In the genomic region with DNA sequence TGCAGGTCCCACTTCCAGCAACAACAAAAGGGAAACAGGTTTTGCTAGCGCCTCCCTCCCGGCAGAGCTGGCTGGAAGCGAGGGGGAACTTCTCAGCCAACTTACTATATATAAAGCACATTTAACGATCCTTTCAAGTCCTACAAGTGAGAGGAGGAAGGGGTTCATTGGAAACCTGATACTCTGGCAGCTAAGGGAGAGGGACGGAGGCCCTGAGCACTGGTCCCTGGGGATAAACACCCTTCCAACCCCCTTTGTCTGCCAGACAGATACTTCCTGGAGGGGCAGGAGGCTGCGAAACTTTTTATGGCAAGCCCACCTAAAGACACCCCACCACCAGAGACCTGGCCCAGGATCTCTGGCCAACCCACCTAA, we compare ENCODE assay signal across 8 mouse cellular contexts. TPM values are rescaled to one million over a fixed set of nuclear protein-coding genes. Genes with fewer than 3 reads are reported as not detected.
DNase-seq lines count a peak whose midpoint lies in the region; ATAC-seq lines count a peak whose summit lies in the region.

No protein-coding gene starts in this region.

- H3K9ac ChIP-seq in embryonic facial prominence, embryonic 15.5 days, result 0 out of 2 replicates have a peak overlapping the region, but pooled peaks have one; percentile 0
- peak overlapping the region; percentile 40 for H3K9ac ChIP-seq in intestine, embryonic 14.5 days (ENCODE audit: low read length)
- H3K9ac ChIP-seq in neural tube, embryonic 11.5 days (ENCODE audit: low read length), result peak overlapping the region; percentile 63

- WGBS in embryonic facial prominence, embryonic 15.5 days, result 12% methylated on average over 6 of the region's 6 CpGs
- WGBS in intestine, embryonic 14.5 days, result 6% methylated on average over 6 of the region's 6 CpGs
- 4% methylated on average over 6 of the region's 6 CpGs for WGBS in neural tube, embryonic 11.5 days

- no peaks in the 10 kb centered on the region for H3K36me3 ChIP-seq in embryonic facial prominence, embryonic 15.5 days
- H3K36me3 ChIP-seq in intestine, embryonic 14.5 days (ENCODE audit: control insufficient read depth, insufficient read depth, low read length), result no peaks in the 10 kb centered on the region
- H3K36me3 ChIP-seq in neural tube, embryonic 11.5 days (ENCODE audit: control insufficient read depth, insufficient read depth, low read length), result no peaks in the 10 kb centered on the region

- H3K4me3 ChIP-seq in embryonic facial prominence, embryonic 15.5 days (replicated peaks), result peak overlapping the region; percentile 21
- H3K4me3 ChIP-seq in intestine, embryonic 14.5 days (ENCODE audit: low read depth, low read length), result peak overlapping the region; percentile 10
- H3K4me3 ChIP-seq in neural tube, embryonic 11.5 days (ENCODE audit: low read depth, low read length), result no peak overlapping the region

- peak; percentile 32 for DNase-seq in kidney, postnatal 10 days
- no peak for DNase-seq in kidney, adult 8-10 months
- peak; percentile 70 for DNase-seq in intestine, embryonic 14.5 days (ENCODE audit: low spot score)
- DNase-seq in neural tube, embryonic 11.5 days (ENCODE audit: low spot score), result no peak
- DNase-seq in right cerebral cortex, postnatal 25 days, result no peak
- no peak for DNase-seq in retina, embryonic 14.5 days (ENCODE audit: low spot score)
- DNase-seq in frontal cortex, postnatal 10 days (ENCODE audit: low spot score in 2 of 2), result no peak

- H3K9me3 ChIP-seq in embryonic facial prominence, embryonic 15.5 days (replicated peaks), result no peaks in the 10 kb centered on the region
- H3K9me3 ChIP-seq in intestine, embryonic 14.5 days (ENCODE audit: control insufficient read depth, low read length), result no peaks in the 10 kb centered on the region
- H3K9me3 ChIP-seq in neural tube, embryonic 11.5 days (ENCODE audit: control insufficient read depth, low read length), result no peaks in the 10 kb centered on the region

- H3K4me1 ChIP-seq in embryonic facial prominence, embryonic 15.5 days, result peaks cover 95% of the 10 kb centered on the region
- peaks cover 84% of the 10 kb centered on the region for H3K4me1 ChIP-seq in intestine, embryonic 14.5 days (replicated peaks; ENCODE audit: control insufficient read depth, insufficient read depth, low read length)
- peaks cover 55% of the 10 kb centered on the region for H3K4me1 ChIP-seq in neural tube, embryonic 11.5 days (ENCODE audit: control insufficient read depth, insufficient read depth, low read length)

- H3K4me2 ChIP-seq in embryonic facial prominence, embryonic 15.5 days (replicated peaks), result peak overlapping the region; percentile 44
- H3K4me2 ChIP-seq in intestine, embryonic 14.5 days (ENCODE audit: low read length), result peak overlapping the region; percentile 43
- peak overlapping the region; percentile 18 for H3K4me2 ChIP-seq in neural tube, embryonic 11.5 days (ENCODE audit: low read depth)

- ATAC-seq in embryonic facial prominence, embryonic 15.5 days (ENCODE audit: insufficient number of reproducible peaks, low FRiP score, low TSS enrichment, low read depth), result 0 out of 2 replicates have a peak, but pooled peaks have one; percentile 31
- ATAC-seq in intestine, embryonic 14.5 days (replicated peaks; ENCODE audit: low FRiP score, low TSS enrichment, low read depth), result peak; percentile 24; the same call in 1 of the 2 replicates
- no peak for ATAC-seq in neural tube, embryonic 11.5 days (ENCODE audit: insufficient read depth, low FRiP score, low TSS enrichment)

- no peaks in the 10 kb centered on the region for H3K27me3 ChIP-seq in embryonic facial prominence, embryonic 15.5 days
- H3K27me3 ChIP-seq in intestine, embryonic 14.5 days (replicated peaks; ENCODE audit: control insufficient read depth, insufficient read depth, low read length), result no peaks in the 10 kb centered on the region
- no peaks in the 10 kb centered on the region for H3K27me3 ChIP-seq in neural tube, embryonic 11.5 days (ENCODE audit: control insufficient read depth, insufficient read depth, low read length)

- peak overlapping the region; percentile 96 for H3K27ac ChIP-seq in embryonic facial prominence, embryonic 15.5 days (replicated peaks)
- peak overlapping the region; percentile 94 for H3K27ac ChIP-seq in intestine, embryonic 14.5 days (ENCODE audit: low read depth)
- peak overlapping the region; percentile 83 for H3K27ac ChIP-seq in neural tube, embryonic 11.5 days (ENCODE audit: low read depth, low read length)

RNA-seq across cellular contexts. Expression of a gene that starts 10.9 kb away (rescaled TPM):
- 156 and 161 TPM in 2 replicates for polyA plus RNA-seq in embryonic facial prominence, embryonic 15.5 days (2015; fragmentation: Nextera tagmentation; extraction: Ambion mirVana)
- 54.0 and 56.6 TPM in 2 replicates for polyA plus RNA-seq in intestine, embryonic 14.5 days (2014; fragmentation: Nextera tagmentation; extraction: Ambion mirVana)
- polyA plus RNA-seq in neural tube, embryonic 11.5 days (2014; fragmentation: Nextera tagmentation; extraction: Ambion mirVana), result 32.9 and 35.8 TPM in 2 replicates

RNA-seq across cellular contexts. Expression of a gene that starts 27.4 kb away (rescaled TPM):
- polyA plus RNA-seq in embryonic facial prominence, embryonic 15.5 days (2015; fragmentation: Nextera tagmentation; extraction: Ambion mirVana), result 23.4 and 24.5 TPM in 2 replicates
- 42.1 and 45.7 TPM in 2 replicates for polyA plus RNA-seq in intestine, embryonic 14.5 days (2014; fragmentation: Nextera tagmentation; extraction: Ambion mirVana)
- 36.4 and 38.4 TPM in 2 replicates for polyA plus RNA-seq in neural tube, embryonic 11.5 days (2014; fragmentation: Nextera tagmentation; extraction: Ambion mirVana)

RNA-seq across cellular contexts. Expression of a gene that starts 27.6 kb away (rescaled TPM):
- polyA plus RNA-seq in embryonic facial prominence, embryonic 15.5 days (2015; fragmentation: Nextera tagmentation; extraction: Ambion mirVana), result 92.9 and 95.8 TPM in 2 replicates
- 134 and 144 TPM in 2 replicates for polyA plus RNA-seq in intestine, embryonic 14.5 days (2014; fragmentation: Nextera tagmentation; extraction: Ambion mirVana)
- 104 and 113 TPM in 2 replicates for polyA plus RNA-seq in neural tube, embryonic 11.5 days (2014; fragmentation: Nextera tagmentation; extraction: Ambion mirVana)

RNA-seq across cellular contexts. Expression of a gene that starts 31.8 kb away (rescaled TPM):
- 64.0 and 64.1 TPM in 2 replicates for polyA plus RNA-seq in embryonic facial prominence, embryonic 15.5 days (2015; fragmentation: Nextera tagmentation; extraction: Ambion mirVana)
- 43.4 and 43.7 TPM in 2 replicates for polyA plus RNA-seq in intestine, embryonic 14.5 days (2014; fragmentation: Nextera tagmentation; extraction: Ambion mirVana)
- 31.7 and 37.0 TPM in 2 replicates for polyA plus RNA-seq in neural tube, embryonic 11.5 days (2014; fragmentation: Nextera tagmentation; extraction: Ambion mirVana)

RNA-seq across cellular contexts. Expression of a gene that starts 55.8 kb away (rescaled TPM):
- polyA plus RNA-seq in embryonic facial prominence, embryonic 15.5 days (2015; fragmentation: Nextera tagmentation; extraction: Ambion mirVana), result 61.9 and 64.9 TPM in 2 replicates
- 49.1 and 57.7 TPM in 2 replicates for polyA plus RNA-seq in intestine, embryonic 14.5 days (2014; fragmentation: Nextera tagmentation; extraction: Ambion mirVana)
- 49.8 and 53.5 TPM in 2 replicates for polyA plus RNA-seq in neural tube, embryonic 11.5 days (2014; fragmentation: Nextera tagmentation; extraction: Ambion mirVana)

Comparison
In these comparisons a context has a peak if more than half of its experiments do, and no peak if none do; other contexts are left out.
1. DNase-seq: peak in kidney, postnatal 10 days (single experiment) and intestine, embryonic 14.5 days (single experiment); none in kidney, adult 8-10 months (0 of 2), neural tube, embryonic 11.5 days (single experiment), right cerebral cortex, postnatal 25 days (single experiment), retina, embryonic 14.5 days (single experiment) and frontal cortex, postnatal 10 days (0 of 2).
2. H3K9ac ChIP-seq: peak in every context shown above with its lines; median percentile 63 in neural tube, embryonic 11.5 days; 40 in intestine, embryonic 14.5 days; 0 in embryonic facial prominence, embryonic 15.5 days.
3. Peak in every context shown above with its lines, with median percentiles within 50 percentile points of each other: H3K27ac ChIP-seq and H3K4me2 ChIP-seq.